Mouse (Mus musculus) myocyte (in vitro differentiated cells): ENCODE measurements at regions not wholly inside any gene's neighbourhood (a gene's known extent, or its start where the extent isn't known, plus 50 kb on each side); places are given as distances from the start of the nearest gene placed in this dataset.

Experiments
- CEBPB ChIP-seq: IDR thresholded peaks from 2 replicates; pipeline ENCODE4 v1.6.1; 2011; ENCODE audit warnings: mild to moderate bottlenecking, moderate library complexity; ENCODE audit not compliant: poor library complexity, insufficient read depth, severe bottlenecking
- E2F4 ChIP-seq: IDR thresholded peaks from one replicate; pipeline ENCODE4 v1.6.1; 2011; ENCODE audit warnings: mild to moderate bottlenecking, control low read depth, moderate library complexity; ENCODE audit not compliant: insufficient read depth
- MAX ChIP-seq: IDR thresholded peaks from one replicate; pipeline ENCODE4 v1.6.1; 2011; ENCODE audit warnings: low read depth, mild to moderate bottlenecking, control low read depth
- MYOD1 ChIP-seq, 3 experiments: IDR thresholded peaks; one replicate each; pipeline ENCODE4 v1.6.1; 2011; ENCODE audit warnings: control low read depth in 2 of 3, low read depth in 2 of 3, mild to moderate bottlenecking in 2 of 3, moderate library complexity in 1 of 3; ENCODE audit not compliant: insufficient read length in 2 of 3, control insufficient read depth in 1 of 3
- MYOG ChIP-seq, 3 experiments: IDR thresholded peaks; one replicate each; pipeline ENCODE4 v1.6.1; 2011; ENCODE audit warnings: control low read depth in 2 of 3, low read depth in 2 of 3, mild to moderate bottlenecking in 2 of 3; ENCODE audit not compliant: insufficient read length in 2 of 3, control insufficient read depth in 1 of 3, insufficient read depth in 1 of 3
- POLR2A ChIP-seq: IDR thresholded peaks from one replicate; pipeline ENCODE4 v1.6.1; 2011; ENCODE audit warnings: low read depth, mild to moderate bottlenecking, control low read depth, moderate library complexity; ENCODE audit not compliant: insufficient read length
- POLR2AphosphoS2 ChIP-seq: IDR thresholded peaks from one replicate; pipeline ENCODE4 v1.6.1; 2011; ENCODE audit warnings: low read depth, control low read depth; ENCODE audit not compliant: insufficient read length
- REST ChIP-seq: IDR thresholded peaks from one replicate; pipeline ENCODE4 v1.6.1; 2011; ENCODE audit warnings: mild to moderate bottlenecking, control low read depth, moderate library complexity; ENCODE audit not compliant: insufficient read depth, insufficient read length
- SRF ChIP-seq: IDR thresholded peaks from one replicate; pipeline ENCODE4 v1.6.1; 2011; ENCODE audit warnings: low read depth; ENCODE audit not compliant: control insufficient read depth, insufficient read length
- TCF12 ChIP-seq: IDR thresholded peaks from one replicate; pipeline ENCODE4 v1.6.1; 2011; ENCODE audit warnings: mild to moderate bottlenecking, control low read depth; ENCODE audit not compliant: poor library complexity, insufficient read depth, severe bottlenecking
- TCF3 ChIP-seq: IDR thresholded peaks from one replicate; pipeline ENCODE4 v1.6.1; 2011; ENCODE audit warnings: low read depth, control low read depth; ENCODE audit not compliant: insufficient read length
- USF1 ChIP-seq: IDR thresholded peaks from one replicate; pipeline ENCODE4 v1.6.1; 2011; ENCODE audit warnings: low read depth, mild to moderate bottlenecking, control low read depth, moderate library complexity

GRCm38 (mm10) chr4:153573180-153573769, 90.7 kb upstream of the Ajap1 start:
- TF ChIP-seq POLR2A (no peak), POLR2AphosphoS2 (no peak), USF1 (no peak), E2F4 (no peak), TCF12 (no peak), REST (no peak), MYOD1 (IDR thresholded peaks at IDR 0.05; ENCODE audit: control insufficient read depth in 1 of 3, insufficient read length in 2 of 3, low read depth in 2 of 3) (no peak), CEBPB (no peak), TCF3 (no peak), SRF (no peak), MAX (no peak), MYOG (IDR thresholded peaks at IDR 0.05; ENCODE audit: control insufficient read depth in 1 of 3, insufficient read depth in 1 of 3, insufficient read length in 2 of 3, low read depth in 2 of 3) (no peak)
